Mouse (Mus musculus) C2C12 (cell line): ENCODE measurements at regions not wholly inside any gene's neighbourhood (a gene's known extent, or its start where the extent isn't known, plus 50 kb on each side); places are given as distances from the start of the nearest gene placed in this dataset.

Experiments used
- CTCF ChIP-seq: IDR thresholded peaks from one replicate; pipeline ENCODE4 v1.5.1; 2011; ENCODE audit not compliant: control insufficient read depth, insufficient read depth, insufficient read length
- MYOD1 ChIP-seq: IDR thresholded peaks from one replicate; pipeline ENCODE4 v1.6.1; 2011; ENCODE audit warnings: low read depth; ENCODE audit not compliant: control insufficient read depth, insufficient read length
- MYOG ChIP-seq: IDR thresholded peaks from one replicate; pipeline ENCODE4 v1.6.1; 2011; ENCODE audit not compliant: control insufficient read depth, insufficient read length; ENCODE audit errors: extremely low read depth
- USF1 ChIP-seq: IDR thresholded peaks from one replicate; pipeline ENCODE4 v1.6.1; 2011; ENCODE audit warnings: low read depth, mild to moderate bottlenecking, control low read depth, moderate library complexity

- TF ChIP-seq CTCF (no peak), MYOD1 (no peak), MYOG (no peak), USF1 (no peak)
Measured at GRCm38 (mm10) chr9:43492236-43493000, 181.8 kb downstream of the Trim29 start.
